Mouse (Mus musculus) midbrain, embryonic 12.5 days (tissue): ENCODE measurements at regions not wholly inside any gene's neighbourhood (a gene's known extent, or its start where the extent isn't known, plus 50 kb on each side); places are given as distances from the start of the nearest gene placed in this dataset.

Experiments
- ATAC-seq: fragments of 200-750 bp; cut with Nextera tagmentation; 2 replicates; pipeline ENCODE4 v1.8.0; 2017; ENCODE audit warnings: low read depth, moderate TSS enrichment, moderate library complexity; ENCODE audit not compliant: low FRiP score
- H3K27ac ChIP-seq: fragments of 300-500 bp; sonication (generic); replicated peaks from 2 replicates; pipeline ENCODE4 v1.5.1; 2016; ENCODE audit warnings: mild to moderate bottlenecking
- H3K27me3 ChIP-seq: fragments of 300-500 bp; sonication (generic); 2 replicates; pipeline ENCODE4 v1.6.1; 2016; ENCODE audit warnings: mild to moderate bottlenecking
- H3K36me3 ChIP-seq: fragments of 300-500 bp; sonication (generic); 2 replicates; pipeline ENCODE4 v1.6.1; 2016
- H3K4me1 ChIP-seq: fragments of 300-500 bp; sonication (generic); 2 replicates; pipeline ENCODE4 v1.6.1; 2016
- H3K4me2 ChIP-seq: fragments of 300-500 bp; sonication (generic); replicated peaks from 2 replicates; pipeline ENCODE4 v1.6.1; 2016; ENCODE audit warnings: mild to moderate bottlenecking, moderate library complexity
- H3K4me3 ChIP-seq: fragments of 300-500 bp; sonication (generic); 2 replicates; pipeline ENCODE4 v1.5.1; 2016; ENCODE audit warnings: mild to moderate bottlenecking
- H3K9ac ChIP-seq: fragments of 300-500 bp; sonication (generic); replicated peaks from 2 replicates; pipeline ENCODE4 v1.6.1; 2016; ENCODE audit warnings: mild to moderate bottlenecking, moderate library complexity
- H3K9me3 ChIP-seq: fragments of 300-500 bp; sonication (generic); 2 replicates; pipeline ENCODE4 v1.6.1; 2016; ENCODE audit warnings: mild to moderate bottlenecking
- WGBS: fragments of 180-500 bp; shearing (Covaris S2); methylation state at CpG from one replicate; pipeline ENCODE4 v1.1.7; 2016; 5-methylcytosine and 5-hydroxymethylcytosine counted together

DNA sequence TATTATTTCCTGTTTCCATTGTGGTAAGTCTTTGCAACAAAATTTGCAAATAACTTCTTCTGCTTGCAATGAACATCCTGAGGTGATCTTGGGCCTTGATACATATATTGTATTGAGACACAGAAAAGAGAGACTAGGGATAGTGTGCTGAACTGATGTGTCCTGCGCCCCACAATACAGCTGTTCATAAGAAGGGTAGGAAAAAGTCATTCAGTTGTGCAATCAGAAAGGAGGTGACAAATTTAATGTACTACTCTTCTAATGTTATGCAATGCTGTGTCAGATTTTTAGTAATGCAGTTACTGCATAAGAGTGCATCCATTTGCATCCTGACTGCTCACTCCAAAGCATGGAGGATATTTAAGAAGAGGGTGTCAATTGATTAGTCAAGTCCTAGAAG is 543.5 kb downstream of the Flrt2 start:
- no peak for ATAC-seq
- 87% methylated on average over 1 of the region's 1 CpGs for WGBS
- H3K9me3 ChIP-seq: no peaks in the 10 kb centered on the region
- H3K4me2 ChIP-seq: no peak overlapping the region
- no peak overlapping the region for H3K27ac ChIP-seq
- no peak overlapping the region for H3K4me3 ChIP-seq
- no peaks in the 10 kb centered on the region for H3K4me1 ChIP-seq
- no peaks in the 10 kb centered on the region for H3K36me3 ChIP-seq
- no peak overlapping the region for H3K9ac ChIP-seq
- H3K27me3 ChIP-seq: no peaks in the 10 kb centered on the region

DNA sequence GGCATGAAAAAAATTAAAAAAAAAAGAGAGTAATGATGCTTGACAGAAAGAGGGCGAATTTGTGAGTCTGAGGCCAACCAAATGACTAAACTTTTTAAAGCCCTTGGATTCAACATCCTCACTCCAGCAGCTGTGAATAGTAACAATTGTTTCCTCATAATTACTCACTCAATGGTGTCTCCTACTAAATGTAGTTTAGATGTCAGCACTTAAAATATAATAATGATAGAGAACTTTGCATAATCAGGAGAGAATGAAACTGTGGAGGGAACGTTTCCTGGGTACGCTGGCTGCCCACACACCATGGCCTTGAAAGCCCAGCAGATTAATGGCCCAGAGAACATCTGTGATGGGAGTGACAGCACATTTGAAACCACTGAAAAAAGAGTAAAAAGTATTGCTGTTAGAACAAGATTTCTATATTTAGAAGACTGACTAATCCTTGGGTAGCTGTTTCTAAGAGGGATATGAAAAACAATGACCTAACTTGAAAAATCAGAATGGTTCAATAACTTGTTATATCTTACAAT is 544.0 kb downstream of the Flrt2 start:
- no peak for ATAC-seq
- Histone ChIP-seq H3K27me3 (no peaks in the 10 kb centered on the region), H3K9me3 (no peaks in the 10 kb centered on the region), H3K4me3 (no peak overlapping the region), H3K27ac (no peak overlapping the region), H3K4me1 (no peaks in the 10 kb centered on the region), H3K36me3 (no peaks in the 10 kb centered on the region), H3K9ac (no peak overlapping the region), H3K4me2 (no peak overlapping the region)
- 84% methylated on average over 3 of the region's 3 CpGs for WGBS

DNA sequence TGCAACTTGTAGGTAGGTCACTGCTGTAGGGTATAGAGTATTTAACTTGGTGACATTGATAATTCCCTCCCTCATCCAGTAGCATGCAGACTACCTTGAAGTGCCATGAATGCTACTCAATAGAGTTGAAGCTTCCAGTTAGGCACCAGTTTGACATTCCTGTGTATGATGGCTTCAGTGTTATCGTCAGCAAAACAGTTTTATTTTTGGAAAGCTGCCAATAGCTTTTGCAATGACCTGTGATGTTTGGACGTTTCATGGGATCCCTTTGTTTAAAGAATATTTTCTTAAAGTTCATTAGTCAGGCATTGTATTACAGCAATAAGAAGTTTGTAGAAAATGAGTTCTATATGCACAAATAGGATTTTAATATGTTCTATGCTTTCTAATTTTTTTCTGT is 547.6 kb downstream of the Flrt2 start:
- Histone ChIP-seq H3K36me3 (no peaks in the 10 kb centered on the region), H3K9ac (no peak overlapping the region), H3K27me3 (no peaks in the 10 kb centered on the region), H3K4me3 (no peak overlapping the region), H3K9me3 (no peaks in the 10 kb centered on the region), H3K27ac (no peak overlapping the region), H3K4me1 (no peaks in the 10 kb centered on the region), H3K4me2 (no peak overlapping the region)
- WGBS: 81% methylated on average over 2 of the region's 2 CpGs
- no peak for ATAC-seq

DNA sequence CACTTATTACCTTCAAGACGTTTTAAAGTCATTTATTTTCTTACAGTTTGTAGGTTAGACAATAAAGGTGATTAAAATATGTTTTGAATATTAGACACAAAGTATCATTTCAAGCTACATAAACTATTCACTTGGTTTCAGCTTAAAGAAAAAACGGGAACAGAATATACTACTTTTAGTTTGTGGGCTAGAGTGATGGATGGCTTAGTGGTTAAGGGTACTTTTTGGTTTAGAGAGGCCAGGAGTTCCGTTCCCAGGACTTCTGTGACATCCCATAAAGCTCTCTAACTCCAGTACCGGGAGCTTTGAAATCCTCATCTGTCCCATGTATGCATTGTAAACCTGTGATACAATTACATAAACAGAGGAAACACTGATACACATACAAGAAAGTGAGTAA is 570.0 kb downstream of the Flrt2 start:
- Histone ChIP-seq H3K36me3 (no peaks in the 10 kb centered on the region), H3K27me3 (no peaks in the 10 kb centered on the region), H3K4me2 (no peak overlapping the region), H3K9ac (no peak overlapping the region), H3K9me3 (no peaks in the 10 kb centered on the region), H3K27ac (no peak overlapping the region), H3K4me1 (no peaks in the 10 kb centered on the region), H3K4me3 (no peak overlapping the region)
- no peak for ATAC-seq
- WGBS: 79% methylated on average over 4 of the region's 4 CpGs

DNA sequence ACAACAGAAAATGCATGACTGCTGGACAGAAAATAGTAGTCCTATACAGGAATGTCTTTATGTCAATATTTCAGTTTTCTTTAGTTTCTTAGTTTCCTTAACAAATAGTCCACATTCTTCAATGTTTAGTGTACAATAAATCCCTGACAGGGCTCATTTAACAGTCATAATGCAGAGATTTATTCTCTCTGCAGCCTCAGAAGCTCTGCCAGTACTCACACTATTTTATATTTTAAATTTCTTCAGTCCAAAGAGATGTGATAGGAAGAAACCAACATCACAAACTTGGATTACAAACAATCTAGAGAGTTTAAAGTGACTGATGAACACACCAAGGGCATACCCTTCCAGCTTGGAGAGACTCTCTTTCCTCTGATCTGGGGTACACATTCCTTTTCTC is 583.9 kb downstream of the Flrt2 start:
- no peak overlapping the region for H3K9ac ChIP-seq
- H3K27ac ChIP-seq: no peak overlapping the region
- no peak overlapping the region for H3K4me3 ChIP-seq
- H3K4me2 ChIP-seq: no peak overlapping the region
- H3K9me3 ChIP-seq: no peaks in the 10 kb centered on the region
- ATAC-seq: no peak
- H3K4me1 ChIP-seq: no peaks in the 10 kb centered on the region
- H3K36me3 ChIP-seq: no peaks in the 10 kb centered on the region
- no peaks in the 10 kb centered on the region for H3K27me3 ChIP-seq

DNA sequence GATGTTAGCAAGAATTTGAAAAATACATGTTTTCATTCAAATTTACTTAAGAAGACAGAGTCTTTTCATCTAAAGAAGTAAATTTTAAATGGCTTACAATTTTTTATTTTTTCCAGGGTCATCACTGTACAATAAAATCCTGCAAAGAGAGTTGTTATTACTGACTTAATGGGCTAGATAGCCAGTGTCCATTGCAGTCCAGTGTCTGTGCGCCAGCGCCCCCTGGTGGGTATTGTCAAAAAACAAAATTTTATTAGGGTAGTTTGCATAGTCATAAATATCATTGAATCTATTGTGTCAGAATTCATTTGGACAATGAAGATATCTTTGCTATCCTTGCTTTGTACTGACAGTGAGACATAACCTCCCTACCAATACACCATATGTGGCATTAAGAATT is 619.1 kb downstream of the Flrt2 start:
- no peak for ATAC-seq
- H3K9ac ChIP-seq: no peak overlapping the region
- 1% methylated on average over 2 of the region's 2 CpGs for WGBS

DNA sequence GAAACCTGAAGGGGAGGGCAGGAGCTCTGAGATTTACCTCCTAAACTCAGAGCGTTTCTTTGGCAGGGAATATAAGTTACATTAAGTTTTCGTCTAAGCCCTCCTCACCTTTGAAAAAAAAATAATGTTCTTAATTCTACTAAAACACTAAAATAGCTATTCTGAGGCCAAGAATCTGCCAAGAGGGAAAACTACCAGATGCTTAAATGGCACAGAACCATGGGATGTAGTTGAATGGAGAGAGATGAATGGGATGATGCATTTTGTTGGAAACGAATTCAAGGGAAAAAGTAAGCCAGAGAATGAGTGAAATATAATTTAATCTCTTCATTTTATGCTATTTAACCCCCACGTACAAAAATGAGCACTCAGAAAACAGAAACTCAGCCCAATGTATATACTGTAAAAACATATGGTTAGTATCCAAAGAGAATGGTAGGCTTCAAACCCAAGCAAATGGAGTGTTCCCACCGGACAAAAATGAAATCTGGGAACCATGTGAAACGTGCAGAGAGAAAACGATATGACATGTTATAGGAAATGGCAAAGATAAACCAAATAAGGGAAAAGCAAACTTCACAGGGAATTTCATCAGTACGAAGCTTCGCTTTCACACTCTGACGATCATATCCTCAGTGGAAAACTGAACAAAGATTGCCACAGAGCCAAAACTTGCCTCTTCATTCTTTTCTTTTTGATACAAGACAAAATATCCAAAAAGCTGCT is 631.2 kb downstream of the Flrt2 start:
- 85% methylated on average over 10 of the region's 10 CpGs for WGBS
- H3K9ac ChIP-seq: no peak overlapping the region
- H3K4me1 ChIP-seq: 0 out of 2 replicates have a peak, but pooled peaks cover 2% of the 10 kb centered on the region

More for the DNA sequence above, 619.1 kb downstream of the Flrt2 start:
- H3K36me3 ChIP-seq: no peaks in the 10 kb centered on the region
- no peaks in the 10 kb centered on the region for H3K9me3 ChIP-seq
- no peak overlapping the region for H3K27ac ChIP-seq
- no peaks in the 10 kb centered on the region for H3K27me3 ChIP-seq
- no peak overlapping the region for H3K4me3 ChIP-seq
- H3K4me1 ChIP-seq: no peaks in the 10 kb centered on the region
- no peak overlapping the region for H3K4me2 ChIP-seq

DNA sequence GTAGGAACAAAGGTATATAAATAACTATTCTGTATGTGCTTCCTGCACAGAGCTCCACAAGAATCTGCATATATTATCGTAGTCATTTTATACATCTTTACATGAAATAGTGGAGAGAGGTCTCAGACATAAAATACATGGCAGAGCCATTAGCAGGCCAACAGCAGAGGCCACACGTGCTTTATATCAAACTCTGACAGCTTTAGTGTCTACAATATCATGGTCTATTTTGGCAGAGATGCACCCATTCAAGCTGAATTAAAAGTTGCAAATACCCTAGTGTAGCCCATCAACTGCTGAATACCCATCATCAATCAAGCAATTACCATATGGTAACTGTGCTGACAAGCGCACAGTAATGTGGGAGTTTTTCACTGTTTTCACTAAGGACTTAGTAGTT is 659.1 kb downstream of the Flrt2 start:
- no peak for ATAC-seq
- Histone ChIP-seq H3K4me1 (no peaks in the 10 kb centered on the region), H3K4me2 (no peak overlapping the region), H3K36me3 (no peaks in the 10 kb centered on the region), H3K27me3 (no peaks in the 10 kb centered on the region), H3K9ac (no peak overlapping the region), H3K9me3 (no peaks in the 10 kb centered on the region), H3K4me3 (no peak overlapping the region), H3K27ac (no peak overlapping the region)
- 86% methylated on average over 3 of the region's 3 CpGs for WGBS

More for the DNA sequence above, 631.2 kb downstream of the Flrt2 start:
- Histone ChIP-seq H3K36me3 (no peaks in the 10 kb centered on the region), H3K27me3 (no peaks in the 10 kb centered on the region), H3K4me2 (no peak overlapping the region), H3K9me3 (no peaks in the 10 kb centered on the region), H3K27ac (no peak overlapping the region), H3K4me3 (no peak overlapping the region)
- no peak for ATAC-seq

DNA sequence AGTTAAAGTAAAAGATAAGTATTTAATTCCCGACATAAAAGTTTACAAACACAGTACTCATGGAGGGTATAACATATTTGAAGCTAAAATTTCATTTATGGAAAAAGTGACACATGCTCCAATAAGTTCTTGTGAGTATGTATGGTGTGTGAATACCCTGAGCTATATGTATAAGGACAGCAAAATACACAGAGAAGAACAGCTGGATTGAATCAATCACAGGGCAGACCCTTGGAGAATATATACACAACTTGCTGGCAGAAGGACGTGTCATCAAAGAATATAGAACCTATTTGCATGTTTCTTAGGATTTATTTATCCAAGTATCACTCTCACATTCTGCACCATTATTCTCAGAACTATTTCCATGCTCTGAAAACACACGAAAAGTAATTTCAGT is 686.9 kb downstream of the Flrt2 start:
- H3K4me1 ChIP-seq: no peaks in the 10 kb centered on the region
- H3K27ac ChIP-seq: no peak overlapping the region
- no peak overlapping the region for H3K4me2 ChIP-seq
- H3K4me3 ChIP-seq: no peak overlapping the region
- H3K9me3 ChIP-seq: no peaks in the 10 kb centered on the region
- H3K9ac ChIP-seq: no peak overlapping the region
- 65% methylated on average over 3 of the region's 3 CpGs for WGBS
- no peak for ATAC-seq
- no peaks in the 10 kb centered on the region for H3K27me3 ChIP-seq
- H3K36me3 ChIP-seq: no peaks in the 10 kb centered on the region

DNA sequence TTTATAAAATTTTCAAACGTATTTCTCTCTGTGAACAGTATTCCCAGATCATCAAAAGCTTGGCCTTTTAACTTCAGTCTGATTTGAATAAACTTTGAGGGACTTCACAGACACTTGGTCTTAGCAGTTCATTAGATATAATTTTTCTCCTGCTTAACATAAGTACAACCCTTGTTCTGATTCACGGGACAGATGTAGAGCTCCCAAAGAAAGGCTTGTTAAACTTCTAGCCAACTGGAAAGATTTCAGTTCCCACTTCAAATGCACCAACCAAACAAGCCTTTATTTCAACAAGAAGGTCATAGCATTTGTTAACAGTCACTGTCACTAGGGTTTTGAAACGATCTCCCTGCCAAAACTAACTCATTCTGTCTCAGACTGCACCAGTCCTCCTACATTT is 727.1 kb downstream of the Flrt2 start:
- H3K4me2 ChIP-seq: no peak overlapping the region
- no peak for ATAC-seq
- H3K27ac ChIP-seq: no peak overlapping the region
- no peaks in the 10 kb centered on the region for H3K4me1 ChIP-seq
- no peak overlapping the region for H3K4me3 ChIP-seq
- no peaks in the 10 kb centered on the region for H3K9me3 ChIP-seq
- no peak overlapping the region for H3K9ac ChIP-seq
- H3K36me3 ChIP-seq: no peaks in the 10 kb centered on the region
- WGBS: 76% methylated on average over 3 of the region's 3 CpGs
- H3K27me3 ChIP-seq: no peaks in the 10 kb centered on the region

DNA sequence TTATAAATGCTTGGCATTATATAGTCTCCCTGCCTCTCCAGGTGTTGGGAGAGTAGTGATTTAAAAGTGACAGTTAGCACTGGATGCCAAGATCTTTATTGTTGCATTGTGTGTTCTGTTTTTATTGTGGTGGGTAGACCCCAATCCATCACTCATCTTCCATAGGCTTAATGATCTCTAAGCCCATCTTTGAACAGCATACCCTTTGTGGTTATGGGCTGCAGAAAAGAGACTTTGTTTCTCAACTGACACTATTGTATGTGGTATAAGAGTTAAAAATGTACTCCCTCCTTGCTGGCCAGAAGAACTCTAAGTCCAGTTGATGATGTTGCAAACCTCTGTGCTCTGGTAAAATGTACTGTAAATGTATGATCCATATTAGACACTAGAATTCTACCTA is 727.5 kb downstream of the Flrt2 start:
- H3K36me3 ChIP-seq: no peaks in the 10 kb centered on the region
- no peak overlapping the region for H3K4me3 ChIP-seq
- H3K27ac ChIP-seq: no peak overlapping the region
- no peak overlapping the region for H3K9ac ChIP-seq
- H3K27me3 ChIP-seq: no peaks in the 10 kb centered on the region
- no peaks in the 10 kb centered on the region for H3K9me3 ChIP-seq
- H3K4me2 ChIP-seq: no peak overlapping the region
- no peaks in the 10 kb centered on the region for H3K4me1 ChIP-seq
- ATAC-seq: no peak

DNA sequence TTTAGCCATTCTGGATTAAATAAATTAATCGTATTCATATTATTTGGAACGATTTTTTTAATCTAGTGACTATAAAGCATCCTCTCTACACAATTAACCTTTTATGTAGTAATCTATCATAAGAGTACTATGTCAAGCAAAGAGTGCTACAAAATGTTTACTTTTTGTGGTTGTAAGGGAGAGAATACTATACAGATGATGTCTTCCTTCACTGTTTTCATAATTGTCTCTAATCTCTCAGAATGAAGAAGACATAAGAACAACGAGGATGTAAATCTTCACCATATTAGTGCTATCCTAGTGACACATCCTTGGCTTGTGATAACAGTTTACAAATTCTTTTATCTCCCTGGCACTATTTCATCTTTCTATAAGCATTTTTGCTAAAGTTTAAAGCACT is 735.6 kb downstream of the Flrt2 start:
- Histone ChIP-seq H3K4me2 (no peak overlapping the region), H3K27ac (no peak overlapping the region), H3K4me1 (no peaks in the 10 kb centered on the region), H3K9ac (no peak overlapping the region), H3K9me3 (no peaks in the 10 kb centered on the region), H3K36me3 (no peaks in the 10 kb centered on the region), H3K4me3 (no peak overlapping the region), H3K27me3 (no peaks in the 10 kb centered on the region)
- WGBS: 90% methylated on average over 3 of the region's 3 CpGs
- ATAC-seq: no peak

DNA sequence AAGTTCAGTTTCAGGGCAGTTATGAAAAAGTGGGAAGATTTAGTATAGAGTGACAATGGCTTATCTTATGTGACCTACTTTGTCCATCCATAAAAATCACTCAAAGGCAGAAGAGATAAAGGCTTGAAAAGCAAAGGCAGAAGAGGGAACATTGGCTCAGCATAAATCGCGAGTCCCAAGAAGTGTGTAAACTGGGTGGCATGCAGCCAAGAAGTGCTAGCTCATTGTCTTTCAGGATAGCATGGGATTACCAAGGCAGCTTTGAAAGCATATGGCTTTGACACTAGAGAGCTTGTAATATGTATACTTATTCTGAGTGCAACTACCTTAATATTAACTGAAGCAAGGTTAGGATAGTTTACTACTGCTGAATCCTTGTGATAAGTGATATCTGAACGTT is 750.5 kb downstream of the Flrt2 start:
- 89% methylated on average over 3 of the region's 3 CpGs for WGBS
- Histone ChIP-seq H3K27ac (no peak overlapping the region), H3K4me3 (no peak overlapping the region), H3K4me1 (no peaks in the 10 kb centered on the region), H3K4me2 (no peak overlapping the region), H3K9ac (no peak overlapping the region), H3K9me3 (no peaks in the 10 kb centered on the region), H3K27me3 (no peaks in the 10 kb centered on the region), H3K36me3 (no peaks in the 10 kb centered on the region)
- no peak for ATAC-seq
